Mouse (Mus musculus): ENCODE measurements around the gene Xpnpep3.

DNA sequence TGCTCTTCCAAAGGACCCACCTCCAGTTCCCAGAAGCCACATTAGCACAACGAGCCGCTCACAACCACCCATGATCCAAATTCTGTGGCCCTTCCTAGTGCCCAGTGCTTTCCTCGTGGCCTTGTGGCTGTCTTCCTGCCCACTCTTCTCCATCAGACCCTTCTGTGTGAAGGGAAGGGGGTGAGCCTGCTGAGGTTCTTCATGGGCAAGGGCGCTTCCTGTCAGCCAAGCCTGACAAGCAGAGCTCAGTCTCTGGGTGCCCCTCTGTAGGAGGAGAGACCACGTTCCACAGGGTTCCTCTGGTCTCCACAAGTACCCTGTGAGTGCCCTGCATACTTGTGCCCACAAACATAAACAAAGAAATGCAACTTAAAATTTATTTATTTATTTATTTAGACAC is 72.3 kb downstream of the Xpnpep3 start:
- no peak for TF ChIP-seq CTCF (IDR thresholded peaks at IDR 0.05)
- no peak for TF ChIP-seq POLR2A (IDR thresholded peaks at IDR 0.05; ENCODE audit: insufficient read depth, low read depth, low read length)
